Mouse (Mus musculus): ENCODE results near the gene Hnrnpf. TPM values are rescaled to one million over a fixed set of nuclear protein-coding genes. Genes with fewer than 3 reads are reported as not detected.
A peak's percentile ranks its signal among the peaks of the same experiment; 100 is the strongest.

Gene Hnrnpf
- polyA plus RNA-seq, 1 experiment, result 316 TPM

- H3K27me3 ChIP-seq (ENCODE audit: control insufficient read depth, insufficient read depth, low read length), result no peaks in the 10 kb centered on the region
- peaks cover 6% of the 10 kb centered on the region for H3K4me1 ChIP-seq (replicated peaks; ENCODE audit: control insufficient read depth, insufficient read depth, low read length)
- no peak for DNase-seq
- H3K4me3 ChIP-seq (ENCODE audit: control insufficient read depth, insufficient read depth, low read length), result no peak within 1 kb of the TSS
- TF ChIP-seq CTCF (IDR thresholded peaks at IDR 0.05; ENCODE audit: borderline replicate concordance, control insufficient read depth, extremely low read depth, insufficient read depth, low read length, poor library complexity) (no peak), POLR2A (IDR thresholded peaks at IDR 0.05; ENCODE audit: control insufficient read depth, extremely low read depth, insufficient read depth, low read length, poor library complexity) (no peak)
- 34% methylated on average over 10 of the region's 10 CpGs for WGBS
- no peak within 1 kb of the TSS for H3K27ac ChIP-seq (ENCODE audit: control insufficient read depth, insufficient read depth, low read length)
- no peaks in the 10 kb centered on the region for H3K36me3 ChIP-seq (ENCODE audit: control insufficient read depth, insufficient read depth, low read length)
Measured at GRCm38 (mm10) chr6:117937222-117937932, 37.3 kb downstream of the Hnrnpf start, which contains the start of gene Fxyd4. Fxyd4 (minus strand) TSS chr6:117937692.

DNA sequence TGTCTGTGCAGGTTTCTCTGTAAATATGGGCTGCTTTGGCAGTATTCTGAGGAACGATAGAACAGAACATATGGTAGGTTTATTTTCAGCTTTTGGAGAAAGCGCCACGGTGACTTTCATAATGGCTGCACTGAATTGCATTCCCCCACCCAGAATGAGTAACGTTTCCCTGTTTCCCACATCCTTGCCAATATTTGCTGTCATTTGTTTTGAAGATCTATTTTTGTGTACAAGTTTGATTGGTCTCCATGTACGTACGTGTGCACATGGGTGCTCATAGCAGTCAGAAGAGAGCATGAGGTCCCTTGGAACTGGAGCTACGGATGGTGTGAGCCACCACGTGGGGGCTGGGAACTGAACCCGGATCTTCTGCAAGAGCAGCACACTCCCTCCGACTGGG is 38.8 kb downstream of the Hnrnpf start:
- Histone ChIP-seq H3K27ac (ENCODE audit: control insufficient read depth, insufficient read depth, low read length) (no peak overlapping the region), H3K4me3 (ENCODE audit: control insufficient read depth, insufficient read depth, low read length) (no peak overlapping the region), H3K36me3 (ENCODE audit: control insufficient read depth, insufficient read depth, low read length) (no peaks in the 10 kb centered on the region), H3K27me3 (ENCODE audit: control insufficient read depth, insufficient read depth, low read length) (no peaks in the 10 kb centered on the region), H3K4me1 (replicated peaks; ENCODE audit: control insufficient read depth, insufficient read depth, low read length) (peaks cover 6% of the 10 kb centered on the region)
- no peak for TF ChIP-seq CTCF (IDR thresholded peaks at IDR 0.05; ENCODE audit: borderline replicate concordance, control insufficient read depth, extremely low read depth, insufficient read depth, low read length, poor library complexity)
- no peak for TF ChIP-seq POLR2A (IDR thresholded peaks at IDR 0.05; ENCODE audit: control insufficient read depth, extremely low read depth, insufficient read depth, low read length, poor library complexity)
- 97% methylated on average over 10 of the region's 10 CpGs for WGBS
- DNase-seq, result no peak

DNA sequence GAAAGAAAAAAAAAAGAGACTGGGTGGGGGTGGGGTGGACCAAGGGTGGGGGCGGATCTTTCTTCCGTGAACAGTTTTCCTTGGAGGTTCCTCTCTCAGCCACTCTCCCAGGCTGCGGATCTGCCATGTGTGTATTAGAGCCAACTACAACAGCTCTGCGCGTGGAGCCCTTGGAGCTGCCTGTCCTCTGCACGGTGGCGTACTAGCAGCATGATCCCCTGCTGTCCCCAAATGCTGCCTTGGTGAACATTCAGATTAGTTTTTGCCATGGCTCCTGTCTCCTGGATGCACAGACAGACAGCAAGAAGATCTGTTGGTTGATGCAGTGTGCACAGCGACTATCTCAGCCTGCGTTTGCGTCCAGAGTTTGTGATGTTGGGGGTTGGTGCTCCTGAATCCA is 42.6 kb downstream of the Hnrnpf start:
- no peak for DNase-seq
- TF ChIP-seq CTCF (IDR thresholded peaks at IDR 0.05; ENCODE audit: borderline replicate concordance, control insufficient read depth, extremely low read depth, insufficient read depth, low read length, poor library complexity), result no peak
- TF ChIP-seq POLR2A (IDR thresholded peaks at IDR 0.05; ENCODE audit: control insufficient read depth, extremely low read depth, insufficient read depth, low read length, poor library complexity), result no peak
- 93% methylated on average over 10 of the region's 10 CpGs for WGBS
- Histone ChIP-seq H3K4me1 (replicated peaks; ENCODE audit: control insufficient read depth, insufficient read depth, low read length) (no peaks in the 10 kb centered on the region; the same call in 1 of the 2 replicates), H3K4me3 (ENCODE audit: control insufficient read depth, insufficient read depth, low read length) (no peak overlapping the region), H3K36me3 (ENCODE audit: control insufficient read depth, insufficient read depth, low read length) (no peaks in the 10 kb centered on the region), H3K27me3 (ENCODE audit: control insufficient read depth, insufficient read depth, low read length) (no peaks in the 10 kb centered on the region), H3K27ac (ENCODE audit: control insufficient read depth, insufficient read depth, low read length) (no peak overlapping the region)

GRCm38 (mm10) chr6:117943899-117944298 is 43.8 kb downstream of the Hnrnpf start:
- no peak for TF ChIP-seq CTCF (IDR thresholded peaks at IDR 0.05; ENCODE audit: borderline replicate concordance, control insufficient read depth, extremely low read depth, insufficient read depth, low read length, poor library complexity)
- TF ChIP-seq POLR2A (IDR thresholded peaks at IDR 0.05; ENCODE audit: control insufficient read depth, extremely low read depth, insufficient read depth, low read length, poor library complexity), result no peak
- Histone ChIP-seq H3K4me3 (ENCODE audit: control insufficient read depth, insufficient read depth, low read length) (no peak overlapping the region), H3K36me3 (ENCODE audit: control insufficient read depth, insufficient read depth, low read length) (no peaks in the 10 kb centered on the region), H3K27me3 (ENCODE audit: control insufficient read depth, insufficient read depth, low read length) (no peaks in the 10 kb centered on the region), H3K27ac (ENCODE audit: control insufficient read depth, insufficient read depth, low read length) (no peak overlapping the region), H3K4me1 (replicated peaks; ENCODE audit: control insufficient read depth, insufficient read depth, low read length) (no peaks in the 10 kb centered on the region; the same call in 1 of the 2 replicates)
- DNase-seq, result no peak
- WGBS, result 80% methylated on average over 2 of the region's 2 CpGs

DNA sequence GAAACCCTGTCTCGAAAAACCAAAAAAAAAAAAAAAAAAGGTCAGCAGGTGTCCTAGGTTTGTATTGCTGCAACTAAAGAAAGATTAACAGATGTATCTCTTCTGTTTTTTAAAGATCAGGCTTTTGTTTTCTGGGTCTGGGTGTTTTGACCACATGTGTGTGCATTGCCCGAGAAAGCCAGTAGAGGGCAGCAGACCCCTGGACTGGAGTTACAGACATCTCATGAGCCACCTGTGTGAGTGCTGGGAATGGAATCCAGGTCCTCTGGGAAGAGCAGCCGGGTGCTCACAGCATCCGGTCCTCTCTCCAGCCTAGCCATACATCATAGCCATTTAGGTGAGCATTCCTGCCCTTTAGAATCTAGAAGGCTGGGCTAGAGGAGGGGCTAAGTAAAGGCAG is 52.2 kb downstream of the Hnrnpf start:
- Histone ChIP-seq H3K36me3 (ENCODE audit: control insufficient read depth, insufficient read depth, low read length) (no peaks in the 10 kb centered on the region), H3K4me3 (ENCODE audit: control insufficient read depth, insufficient read depth, low read length) (no peak overlapping the region), H3K27ac (ENCODE audit: control insufficient read depth, insufficient read depth, low read length) (no peak overlapping the region), H3K27me3 (ENCODE audit: control insufficient read depth, insufficient read depth, low read length) (no peaks in the 10 kb centered on the region), H3K4me1 (replicated peaks; ENCODE audit: control insufficient read depth, insufficient read depth, low read length) (no peaks in the 10 kb centered on the region)
- TF ChIP-seq CTCF (IDR thresholded peaks at IDR 0.05; ENCODE audit: borderline replicate concordance, control insufficient read depth, extremely low read depth, insufficient read depth, low read length, poor library complexity) (peak; percentile 34; the same call in 1 of the 2 replicates), POLR2A (IDR thresholded peaks at IDR 0.05; ENCODE audit: control insufficient read depth, extremely low read depth, insufficient read depth, low read length, poor library complexity) (no peak)
- 86% methylated on average over 4 of the region's 4 CpGs for WGBS
- no peak for DNase-seq

GRCm38 (mm10) chr6:117956161-117956560 is 56.0 kb downstream of the Hnrnpf start:
- H3K4me3 ChIP-seq (ENCODE audit: control insufficient read depth, insufficient read depth, low read length), result no peak overlapping the region
- no peak for TF ChIP-seq CTCF (IDR thresholded peaks at IDR 0.05; ENCODE audit: borderline replicate concordance, control insufficient read depth, extremely low read depth, insufficient read depth, low read length, poor library complexity)
- no peak for TF ChIP-seq POLR2A (IDR thresholded peaks at IDR 0.05; ENCODE audit: control insufficient read depth, extremely low read depth, insufficient read depth, low read length, poor library complexity)
- H3K27me3 ChIP-seq (ENCODE audit: control insufficient read depth, insufficient read depth, low read length), result no peaks in the 10 kb centered on the region
- WGBS, result 83% methylated on average over 6 of the region's 6 CpGs
- H3K4me1 ChIP-seq (replicated peaks; ENCODE audit: control insufficient read depth, insufficient read depth, low read length), result no peaks in the 10 kb centered on the region
- H3K36me3 ChIP-seq (ENCODE audit: control insufficient read depth, insufficient read depth, low read length), result no peaks in the 10 kb centered on the region
- H3K27ac ChIP-seq (ENCODE audit: control insufficient read depth, insufficient read depth, low read length), result no peak overlapping the region
- no peak for DNase-seq

Measured in thymus, adult 2 months (tissue).